Mouse (Mus musculus): ENCODE data around the gene Smim7. TPM values are rescaled to one million over a fixed set of nuclear protein-coding genes. Genes with fewer than 3 reads are reported as not detected.

Smim7 gene
- polyA plus RNA-seq (2014; fragmentation: Illumina TruSeq; extraction: RNeasy Lipid Tissue Mini Kit (QIAGEN cat#74804); ENCODE audit: low read depth, low replicate concordance), result 50.4 TPM

DNA sequence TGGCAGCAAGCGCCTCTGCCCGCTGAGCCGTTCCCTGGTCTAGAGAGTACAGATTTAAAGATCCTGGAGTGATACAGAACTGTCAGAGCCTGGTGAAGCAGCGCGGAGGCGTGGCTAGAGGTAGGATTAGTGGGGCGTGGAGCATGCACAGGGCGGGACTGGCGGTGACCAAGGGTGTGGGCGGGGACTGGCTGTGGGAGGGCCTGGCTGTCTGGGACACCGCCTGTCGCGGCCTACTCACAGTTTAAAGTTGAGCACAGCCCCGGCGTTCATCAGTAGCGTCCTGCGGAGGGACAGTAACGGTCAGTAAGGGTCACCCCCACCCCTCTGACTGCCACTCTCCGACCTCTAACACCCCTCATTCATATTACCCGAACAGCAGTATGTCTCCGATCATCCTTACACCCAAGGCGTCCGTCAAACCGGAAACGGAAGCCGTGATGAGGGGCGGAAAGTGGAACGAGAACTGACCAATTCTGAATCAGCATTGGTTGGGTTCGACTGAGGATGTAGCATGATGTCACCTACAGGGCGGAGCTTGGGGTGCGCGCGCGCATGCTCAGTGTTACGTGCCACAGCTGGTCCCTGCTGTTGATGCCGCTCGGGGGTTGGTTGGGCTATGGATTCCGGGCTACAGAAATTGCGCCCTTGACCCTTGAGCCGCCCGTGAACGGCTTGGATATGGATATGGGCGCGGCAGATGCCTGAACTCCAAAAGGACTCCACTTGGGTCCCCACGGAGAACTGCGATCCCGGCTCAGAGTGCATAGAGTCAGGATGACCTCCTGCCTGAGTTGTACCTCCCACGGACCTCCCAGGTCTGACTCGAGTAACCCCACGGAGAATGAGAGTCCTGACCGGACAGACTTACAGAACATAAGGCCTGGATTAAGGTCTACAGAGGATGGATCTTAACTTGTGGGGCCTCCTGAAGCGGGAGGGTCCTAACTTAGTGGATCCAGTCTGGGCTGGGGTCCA is at the start of gene Smim7:
TSS of gene Smim7 (minus strand) at position 456 of the 978 bp plus-strand sequence.

DNA sequence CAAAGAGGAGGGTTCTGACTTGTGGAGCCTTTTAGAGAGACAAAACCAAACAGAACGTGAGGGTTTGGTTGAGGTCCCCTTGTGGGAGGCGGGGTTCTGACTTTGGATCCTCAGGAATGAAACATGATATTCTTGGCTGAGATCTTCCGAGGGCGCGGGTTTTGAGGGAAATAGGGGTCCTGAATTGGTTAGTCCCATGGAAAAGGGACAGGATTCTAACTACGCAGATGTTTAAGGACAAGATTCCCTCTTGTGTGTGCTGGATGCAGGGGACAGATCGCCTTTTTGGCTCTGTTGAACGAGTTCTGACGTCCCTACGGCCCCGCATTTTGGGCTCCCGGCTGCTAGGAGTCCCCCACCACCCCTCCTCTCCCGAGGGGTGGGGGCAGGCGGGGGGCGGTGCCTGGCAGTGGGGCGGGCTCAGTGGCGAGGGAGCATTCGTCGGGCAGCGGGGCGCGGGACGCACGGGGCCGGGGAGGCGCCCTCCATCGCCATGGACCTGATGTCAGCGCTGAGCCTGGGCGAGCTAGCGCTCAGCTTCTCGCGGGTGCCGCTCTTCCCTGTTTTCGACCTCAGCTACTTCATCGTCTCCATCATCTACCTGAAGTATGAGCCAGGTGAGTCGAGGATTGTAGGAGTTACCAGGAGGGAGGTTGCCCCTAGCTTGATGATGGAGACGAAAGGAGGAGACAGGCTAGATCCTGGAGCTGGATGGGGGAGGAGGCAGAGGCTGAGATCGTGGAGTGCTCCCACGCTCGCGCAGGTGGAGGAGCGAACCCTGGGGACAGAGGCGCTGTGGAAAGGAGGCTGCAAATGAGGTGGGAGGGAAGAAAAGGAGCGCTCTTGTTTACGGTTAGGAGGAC is 954 bp upstream of the Smim7 start, which contains the start of gene Tmem38a:
TSS of gene Tmem38a (plus strand) at position 445 of the 863 bp plus-strand sequence.

DNA sequence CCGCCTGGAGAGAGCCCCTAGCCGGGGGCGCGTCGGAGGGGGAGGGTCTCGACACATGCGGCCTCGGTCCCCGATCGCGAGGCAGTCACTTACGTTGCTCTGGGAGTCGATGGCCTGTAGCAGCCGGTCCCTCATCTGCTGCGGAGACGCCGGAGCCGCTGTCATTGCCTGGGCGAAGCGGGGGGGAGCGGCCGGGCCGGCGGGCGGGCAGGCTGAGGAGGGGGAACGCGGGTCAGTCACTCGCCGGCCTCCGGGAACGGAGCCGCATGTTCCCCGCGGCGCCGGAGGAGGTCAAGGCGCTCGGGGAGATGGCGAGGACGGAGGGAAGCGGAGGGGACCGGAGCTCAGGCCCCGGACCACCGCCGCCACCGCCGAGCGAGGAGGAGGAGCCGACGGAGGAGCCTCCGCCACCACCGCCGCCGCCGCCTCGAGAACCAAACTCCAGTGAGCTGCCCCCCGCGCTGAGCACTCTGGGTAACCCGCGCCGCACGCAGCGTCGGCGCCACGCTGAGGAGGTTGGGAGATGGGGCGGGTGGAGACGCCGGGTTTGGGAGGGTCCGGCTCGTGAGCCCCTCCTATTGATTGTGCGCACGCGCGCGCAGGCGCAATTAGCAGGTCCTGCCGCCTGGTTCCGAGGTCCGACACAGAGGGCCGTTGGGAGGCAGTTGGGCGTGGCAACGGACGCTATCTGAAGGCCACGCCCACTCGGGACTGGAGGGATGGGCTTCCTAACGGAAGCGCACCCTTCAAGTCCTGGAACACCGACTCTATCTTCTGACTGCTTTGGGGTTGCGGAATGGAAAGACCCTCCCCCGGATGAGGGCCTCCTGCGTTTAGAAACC is 22.9 kb downstream of the Smim7 start, which contains the start of gene Med26:
TSS of gene Med26 (minus strand) at position 469 of the 842 bp plus-strand sequence.

Other genes starting within 250 kb of the Smim7 start
- 57.4 TPM for gene Eps15l1, start 149.6 kb downstream of the Smim7 start, polyA plus RNA-seq (2014; fragmentation: Illumina TruSeq; extraction: RNeasy Lipid Tissue Mini Kit (QIAGEN cat#74804); ENCODE audit: low read depth, low replicate concordance)
- not detected for gene Calr3, start 127.2 kb downstream of the Smim7 start, polyA plus RNA-seq (2014; fragmentation: Illumina TruSeq; extraction: RNeasy Lipid Tissue Mini Kit (QIAGEN cat#74804); ENCODE audit: low read depth, low replicate concordance)
- gene 1700030K09Rik, start 127.2 kb downstream of the Smim7 start, polyA plus RNA-seq (2014; fragmentation: Illumina TruSeq; extraction: RNeasy Lipid Tissue Mini Kit (QIAGEN cat#74804); ENCODE audit: low read depth, low replicate concordance), result 0.73 TPM
- 5.7 TPM for gene Cherp, start 95.9 kb downstream of the Smim7 start, polyA plus RNA-seq (2014; fragmentation: Illumina TruSeq; extraction: RNeasy Lipid Tissue Mini Kit (QIAGEN cat#74804); ENCODE audit: low read depth, low replicate concordance)
- gene Slc35e1, start 78.5 kb downstream of the Smim7 start, polyA plus RNA-seq (2014; fragmentation: Illumina TruSeq; extraction: RNeasy Lipid Tissue Mini Kit (QIAGEN cat#74804); ENCODE audit: low read depth, low replicate concordance), result 51.3 TPM
- gene Med26, start 22.8 kb downstream of the Smim7 start, polyA plus RNA-seq (2014; fragmentation: Illumina TruSeq; extraction: RNeasy Lipid Tissue Mini Kit (QIAGEN cat#74804); ENCODE audit: low read depth, low replicate concordance), result 1.6 TPM
- 0.91 TPM for gene Tmem38a, start 967 bp upstream of the Smim7 start, polyA plus RNA-seq (2014; fragmentation: Illumina TruSeq; extraction: RNeasy Lipid Tissue Mini Kit (QIAGEN cat#74804); ENCODE audit: low read depth, low replicate concordance)
- 0.09 TPM for gene Nwd1, start 75.6 kb upstream of the Smim7 start, polyA plus RNA-seq (2014; fragmentation: Illumina TruSeq; extraction: RNeasy Lipid Tissue Mini Kit (QIAGEN cat#74804); ENCODE audit: low read depth, low replicate concordance)
- gene Sin3b, start 152.2 kb upstream of the Smim7 start, polyA plus RNA-seq (2014; fragmentation: Illumina TruSeq; extraction: RNeasy Lipid Tissue Mini Kit (QIAGEN cat#74804); ENCODE audit: low read depth, low replicate concordance), result 11.3 TPM
- 0.50 TPM for gene F2rl3, start 190.8 kb upstream of the Smim7 start, polyA plus RNA-seq (2014; fragmentation: Illumina TruSeq; extraction: RNeasy Lipid Tissue Mini Kit (QIAGEN cat#74804); ENCODE audit: low read depth, low replicate concordance)